In genomic region chr3:65055401-65055800, GRCm38 (mm10) we compare ENCODE assay signal across 13 mouse cellular contexts. TPM values are rescaled to one million over a fixed set of nuclear protein-coding genes. Genes with fewer than 3 reads are reported as not detected.
DNase-seq lines count a peak whose midpoint lies in the region; ATAC-seq and TF ChIP-seq lines count a peak whose summit lies in the region.
"Had no signal": no experiment of that assay in that cellular context is flagged by ENCODE, and none has a peak within 500 bp of the region (broad histone marks: within the 10 kb centered on the region; RNA-seq: fewer than 3 reads in every experiment).

No protein-coding gene starts in this region.

- H3K9ac ChIP-seq in limb, embryonic 11.5 days (ENCODE audit: low read length), result no peak overlapping the region
- H3K9ac ChIP-seq in limb, embryonic 14.5 days (ENCODE audit: low read depth, low read length, severe bottlenecking), result no peak overlapping the region
- H3K9ac ChIP-seq: liver, embryonic 13.5 days had no signal

- H3K4me2 ChIP-seq in limb, embryonic 11.5 days (ENCODE audit: low read depth, severe bottlenecking), result no peak overlapping the region
- no peak overlapping the region for H3K4me2 ChIP-seq in limb, embryonic 14.5 days (replicated peaks; ENCODE audit: low read depth, low read length, severe bottlenecking)
- H3K4me2 ChIP-seq: liver, embryonic 13.5 days had no signal

- H3K4me3 ChIP-seq in limb, embryonic 11.5 days (ENCODE audit: low read depth, low read length), result no peak overlapping the region
- no peak overlapping the region for H3K4me3 ChIP-seq in limb, embryonic 10.5 days
- no peak overlapping the region for H3K4me3 ChIP-seq in limb, embryonic 14.5 days (replicated peaks; ENCODE audit: low read length)
- H3K4me3 ChIP-seq: heart, embryonic 10.5 days; liver, embryonic 13.5 days had no signal

- no peaks in the 10 kb centered on the region for H3K4me1 ChIP-seq in limb, embryonic 11.5 days (ENCODE audit: control insufficient read depth, insufficient read depth, low read length)
- H3K4me1 ChIP-seq in limb, embryonic 10.5 days, result no peaks in the 10 kb centered on the region
- peaks cover 4% of the 10 kb centered on the region; the same call in 1 of the 2 replicates for H3K4me1 ChIP-seq in limb, embryonic 14.5 days (ENCODE audit: control insufficient read depth, insufficient read depth, low read length)
- H3K4me1 ChIP-seq: heart, embryonic 10.5 days; liver, embryonic 13.5 days had no signal

- no peak for TF ChIP-seq POLR2A in limb, embryonic 14.5 days (IDR thresholded peaks at IDR 0.05; ENCODE audit: borderline replicate concordance, extremely low read depth, insufficient read depth, insufficient read length)

- DNase-seq in cerebellum, postnatal 14 days, result peak; percentile 4 to 13
- DNase-seq in limb, embryonic 11.5 days (ENCODE audit: low spot score), result peak; percentile 24
- no peak for DNase-seq in limb, embryonic 10.5 days (ENCODE audit: low spot score)
- DNase-seq in adrenal gland, adult 8-10 months, result peak; percentile 3
- peak; percentile 34 for DNase-seq in limb, embryonic 14.5 days (ENCODE audit: low spot score)
- no peak for DNase-seq in left cerebral cortex, adult 18-20 months (ENCODE audit: low spot score in 2 of 2)
- no peak for DNase-seq in gastrocnemius, postnatal 36 days
- DNase-seq: cerebellum, adult 11-12 months; layer of hippocampus, adult 9-11 months; liver, embryonic 13.5 days had no signal

- no peak overlapping the region for H3K27ac ChIP-seq in limb, embryonic 11.5 days (replicated peaks; ENCODE audit: low read depth, low read length)
- no peak overlapping the region for H3K27ac ChIP-seq in limb, embryonic 10.5 days
- H3K27ac ChIP-seq in limb, embryonic 14.5 days (replicated peaks; ENCODE audit: low read depth, low read length), result no peak overlapping the region
- H3K27ac ChIP-seq: heart, embryonic 10.5 days; liver, embryonic 13.5 days had no signal

- H3K9me3 ChIP-seq in limb, embryonic 11.5 days (ENCODE audit: control insufficient read depth, low read length), result no peaks in the 10 kb centered on the region
- H3K9me3 ChIP-seq in limb, embryonic 10.5 days (replicated peaks), result no peaks in the 10 kb centered on the region
- no peaks in the 10 kb centered on the region for H3K9me3 ChIP-seq in limb, embryonic 14.5 days (ENCODE audit: control insufficient read depth, low read length)
- H3K9me3 ChIP-seq: heart, embryonic 10.5 days; liver, embryonic 13.5 days had no signal

- no peaks in the 10 kb centered on the region for H3K36me3 ChIP-seq in limb, embryonic 11.5 days (ENCODE audit: control insufficient read depth, insufficient read depth, low read length)
- H3K36me3 ChIP-seq in limb, embryonic 10.5 days, result no peaks in the 10 kb centered on the region
- H3K36me3 ChIP-seq in limb, embryonic 14.5 days (ENCODE audit: control insufficient read depth, insufficient read depth, low read length), result no peaks in the 10 kb centered on the region
- H3K36me3 ChIP-seq: heart, embryonic 10.5 days; liver, embryonic 13.5 days had no signal

- intact Hi-C loops in gastrocnemius, postnatal 36 days (cut with DNase I), result no loop called here

- H3K27me3 ChIP-seq in limb, embryonic 11.5 days (ENCODE audit: control insufficient read depth, insufficient read depth, low read length), result no peaks in the 10 kb centered on the region
- no peaks in the 10 kb centered on the region for H3K27me3 ChIP-seq in limb, embryonic 10.5 days (ENCODE audit: low read depth, poor library complexity, severe bottlenecking)
- no peaks in the 10 kb centered on the region for H3K27me3 ChIP-seq in limb, embryonic 14.5 days (ENCODE audit: control insufficient read depth, insufficient read depth, low read length)
- H3K27me3 ChIP-seq: liver, embryonic 13.5 days had no signal

- 64% methylated on average over 3 of the region's 3 CpGs for WGBS in limb, embryonic 11.5 days
- WGBS in limb, embryonic 10.5 days, result 86% methylated on average over 3 of the region's 3 CpGs
- 27% methylated on average over 3 of the region's 3 CpGs for WGBS in limb, embryonic 14.5 days

- no peak for ATAC-seq in cerebellum, adult (ENCODE audit: insufficient number of reproducible peaks, low FRiP score, low TSS enrichment)
- ATAC-seq in limb, embryonic 11.5 days (ENCODE audit: insufficient number of reproducible peaks, low FRiP score, low TSS enrichment, low read depth), result no peak
- ATAC-seq in limb, embryonic 14.5 days (ENCODE audit: low FRiP score, low read depth), result no peak

RNA-seq across cellular contexts. Expression of gene Kcnab1, which starts 53.8 kb away (rescaled TPM):
- 2.6 and 4.1 TPM in 2 replicates for polyA plus RNA-seq in limb, embryonic 11.5 days (2014; fragmentation: Nextera tagmentation; extraction: Ambion mirVana)
- polyA plus RNA-seq in limb, embryonic 10.5 days (2016; fragmentation: Nextera tagmentation; extraction: Ambion mirVana), result 2.1 and 2.5 TPM in 2 replicates
- 1 to 10 TPM; 2.0 to 3.5 (median 3.2) TPM for total RNA-seq in adrenal gland, adult 8-10 months (2022)
- 4.0 and 4.2 TPM in 2 replicates for polyA plus RNA-seq in limb, embryonic 14.5 days (2012; rRNA removed)
- polyA plus RNA-seq in limb, embryonic 14.5 days (2014; fragmentation: Nextera tagmentation; extraction: Ambion mirVana), result 9.2 and 10.4 TPM in 2 replicates
- total RNA-seq in left cerebral cortex, adult 18-20 months (2021), result 100 to 1,000 TPM; 100 to 102 TPM
- total RNA-seq in gastrocnemius, postnatal 36 days (2021), result 10 to 100 TPM; 10.1 to 20.5 TPM
- total RNA-seq: megakaryocyte-erythroid progenitor cell, adult 5-6 weeks had no signal

Comparison
In these comparisons a context has a peak if more than half of its experiments do, and no peak if none do; other contexts are left out.
1. DNase-seq: peak in cerebellum, postnatal 14 days (2 of 2), limb, embryonic 11.5 days (single experiment), adrenal gland, adult 8-10 months (single experiment) and limb, embryonic 14.5 days (single experiment); none in limb, embryonic 10.5 days (single experiment), left cerebral cortex, adult 18-20 months (0 of 2) and gastrocnemius, postnatal 36 days (0 of 2).
2. RNA of gene Kcnab1, which starts 53.8 kb away (total RNA-seq): 100 to 102 TPM in left cerebral cortex, adult 18-20 months; 10.1 to 20.5 TPM in gastrocnemius, postnatal 36 days and 2.0 to 3.5 TPM in adrenal gland, adult 8-10 months; every median in the first group is over 4 times any median in the second.